Mouse (Mus musculus) c-Kit-positive CD71-positive TER-119-positive erythroid progenitor cells, embryonic 14.5 days (primary cell): Measurements from ENCODE around the gene Ccdc80.

Experiments
- DNase-seq: peaks from one replicate; pipeline ENCODE4 v3.0.0-alpha.2; 2013; ENCODE audit warnings: low spot score

Ccdc80 gene

GRCm38 (mm10) chr16:45117200-45117599 lies 24.0 kb downstream of the Ccdc80 start:
- DNase-seq: no peak

- DNase-seq: no peak
Observed at GRCm38 (mm10) chr16:45118760-45119159, 25.6 kb downstream of the Ccdc80 start.

- DNase-seq: no peak
Observed at GRCm38 (mm10) chr16:45120844-45121425, 27.7 kb downstream of the Ccdc80 start.

GRCm38 (mm10) chr16:45122571-45122970 lies 29.4 kb downstream of the Ccdc80 start:
- DNase-seq: no peak

GRCm38 (mm10) chr16:45124230-45125203 lies 31.3 kb downstream of the Ccdc80 start:
- no peak for DNase-seq

- no peak for DNase-seq
Observed at GRCm38 (mm10) chr16:45127936-45128710, 34.9 kb downstream of the Ccdc80 start.

GRCm38 (mm10) chr16:45141711-45142110 lies 48.5 kb downstream of the Ccdc80 start:
- DNase-seq: no peak

GRCm38 (mm10) chr16:45142565-45142964 lies 49.4 kb downstream of the Ccdc80 start:
- DNase-seq: no peak

GRCm38 (mm10) chr16:45145119-45145518 lies 51.9 kb downstream of the Ccdc80 start:
- DNase-seq: no peak

- DNase-seq: no peak
Observed at GRCm38 (mm10) chr16:45148488-45149082, 55.4 kb downstream of the Ccdc80 start.

GRCm38 (mm10) chr16:45154741-45155250 lies 61.6 kb downstream of the Ccdc80 start:
- no peak for DNase-seq

GRCm38 (mm10) chr16:45158136-45158521 lies 64.9 kb downstream of the Ccdc80 start:
- peak; percentile 70 for DNase-seq

GRCm38 (mm10) chr16:45158522-45159388 lies 65.6 kb downstream of the Ccdc80 start, which contains the start of the genes Slc35a5 and Atg3:
Gene Slc35a5 (minus strand): TSS chr16:45158706.
Gene Atg3 (plus strand): TSS chr16:45158785.
- DNase-seq: peak; percentile 89

- DNase-seq: peak; percentile 41
Observed at GRCm38 (mm10) chr16:45159389-45159716, 66.2 kb downstream of the Ccdc80 start.
